Mouse (Mus musculus): ENCODE measurements around the gene Igf2r. TPM values are rescaled to one million over a fixed set of nuclear protein-coding genes. Genes with fewer than 3 reads are reported as not detected.
A peak's percentile ranks its signal among the peaks of the same experiment; 100 is the strongest.

Gene Igf2r
- polyA plus RNA-seq, 1 experiment from 2014 or later: 11.5 TPM

DNA sequence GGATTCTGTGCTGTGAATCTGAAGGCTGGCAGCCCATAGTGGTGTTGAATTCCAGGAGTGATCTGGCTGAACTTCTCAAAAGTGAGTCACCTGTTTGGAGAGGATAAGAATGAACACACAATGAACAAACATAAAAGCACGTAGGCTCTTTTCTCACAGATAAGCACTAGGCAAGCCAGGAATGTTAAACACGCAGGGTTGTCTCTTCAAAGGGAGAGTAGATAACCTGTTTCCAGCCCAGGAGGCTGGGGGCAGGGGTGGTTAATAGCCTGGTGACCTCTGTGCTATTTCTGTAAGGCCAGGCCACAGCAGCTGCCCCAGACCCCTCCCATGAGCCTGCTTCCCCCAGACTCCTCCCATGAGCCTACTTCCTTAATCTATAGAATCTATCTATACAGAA is 29.1 kb downstream of the Igf2r start:
- no peak overlapping the region for H3K27ac ChIP-seq (replicated peaks)
- no peak overlapping the region for H3K9ac ChIP-seq
- WGBS: 47% methylated on average over 2 of the region's 2 CpGs
- peaks cover 34% of the 10 kb centered on the region for H3K9me3 ChIP-seq
- ATAC-seq (ENCODE audit: low read depth): no peak
- H3K4me1 ChIP-seq (replicated peaks): peaks cover 5% of the 10 kb centered on the region; the same call in 1 of the 2 replicates
- no peak overlapping the region for H3K4me2 ChIP-seq
- H3K4me3 ChIP-seq: no peak overlapping the region
- peaks cover 84% of the 10 kb centered on the region for H3K36me3 ChIP-seq
- no peaks in the 10 kb centered on the region for H3K27me3 ChIP-seq

DNA sequence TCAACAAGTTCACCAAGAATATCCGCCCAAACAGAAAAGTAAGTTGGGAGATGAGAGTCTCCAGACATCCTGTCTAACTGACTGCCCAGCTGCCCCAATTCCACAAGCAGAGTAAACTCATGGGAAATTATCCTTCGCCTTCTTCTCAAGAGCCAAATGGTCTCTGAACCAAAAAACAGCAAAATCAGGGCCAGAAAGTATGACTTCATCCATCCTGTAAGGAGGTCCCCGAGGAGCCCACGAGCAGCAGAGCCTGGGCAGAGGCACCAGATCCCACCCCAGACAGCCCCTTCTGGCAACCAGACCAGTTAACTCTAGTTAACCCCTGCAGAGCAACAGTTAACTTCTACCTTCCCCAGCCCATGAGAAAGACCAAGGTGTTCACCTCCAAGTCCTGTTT is 29.9 kb downstream of the Igf2r start:
- Histone ChIP-seq H3K9me3 (peaks cover 34% of the 10 kb centered on the region), H3K4me2 (no peak overlapping the region), H3K27me3 (no peaks in the 10 kb centered on the region), H3K9ac (no peak overlapping the region), H3K4me1 (replicated peaks) (peaks cover 6% of the 10 kb centered on the region; the same call in 1 of the 2 replicates), H3K36me3 (peaks cover 77% of the 10 kb centered on the region), H3K27ac (replicated peaks) (no peak overlapping the region), H3K4me3 (no peak overlapping the region)
- WGBS: 82% methylated on average over 4 of the region's 4 CpGs
- ATAC-seq (ENCODE audit: low read depth): no peak

DNA sequence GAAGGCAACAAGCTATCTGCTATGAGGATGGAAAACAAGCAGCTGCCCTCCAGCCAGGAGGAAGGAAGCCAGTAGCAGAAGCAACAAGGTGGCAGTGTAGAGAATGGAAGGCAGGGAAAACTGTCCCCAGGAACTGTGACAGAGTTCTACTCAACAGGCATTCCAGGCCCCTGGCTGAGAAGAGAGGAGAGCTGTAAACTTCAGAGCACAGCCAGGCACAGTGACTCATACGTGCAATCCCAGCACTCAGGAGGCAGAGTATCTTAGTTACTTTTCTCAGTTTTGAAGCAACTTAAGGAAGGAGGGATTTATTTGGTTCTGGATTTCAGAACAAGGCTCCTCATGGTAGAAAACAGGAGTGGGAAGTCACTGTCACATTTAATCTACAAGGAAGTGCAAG is 31.5 kb downstream of the Igf2r start:
- no peak overlapping the region for H3K4me2 ChIP-seq
- H3K9me3 ChIP-seq: peaks cover 21% of the 10 kb centered on the region
- H3K4me3 ChIP-seq: no peak overlapping the region
- ATAC-seq (ENCODE audit: low read depth): no peak
- H3K36me3 ChIP-seq: peaks cover 74% of the 10 kb centered on the region
- H3K27ac ChIP-seq (replicated peaks): no peak overlapping the region
- peaks cover 8% of the 10 kb centered on the region; the same call in 1 of the 2 replicates for H3K4me1 ChIP-seq (replicated peaks)
- no peaks in the 10 kb centered on the region for H3K27me3 ChIP-seq
- H3K9ac ChIP-seq: no peak overlapping the region
- WGBS: 26% methylated on average over 1 of the region's 1 CpGs

DNA sequence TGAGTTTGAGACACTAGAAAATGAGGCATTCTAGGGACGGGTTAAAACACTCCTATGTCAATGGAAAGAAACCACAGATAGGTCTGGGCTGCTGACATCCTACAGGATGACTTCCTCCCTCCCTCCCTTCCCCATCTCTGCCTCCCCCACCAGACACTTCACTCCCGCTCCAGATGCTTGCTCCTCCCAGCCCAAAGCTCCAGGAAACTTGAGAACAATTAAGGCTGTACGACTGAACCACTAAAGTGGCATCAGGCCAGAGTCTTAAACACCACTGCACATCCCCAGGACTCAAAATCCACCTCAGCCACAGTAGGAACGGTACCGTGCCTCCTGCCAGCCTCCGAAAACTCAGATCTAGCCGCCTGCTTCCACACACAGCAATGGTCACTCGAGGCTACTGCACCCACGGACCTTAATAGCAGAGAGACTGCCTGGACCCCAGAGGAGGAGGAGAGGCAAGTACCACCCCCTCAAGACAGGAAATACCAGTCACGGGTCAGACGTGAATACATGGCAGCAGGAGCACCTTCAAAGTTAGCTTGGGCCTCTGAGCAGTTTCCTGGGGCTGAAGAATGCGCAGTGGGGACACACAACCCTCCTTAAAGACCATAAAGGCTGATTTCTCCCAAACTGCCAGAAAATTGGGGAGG is 35.1 kb downstream of the Igf2r start:
- H3K36me3 ChIP-seq: peaks cover 68% of the 10 kb centered on the region
- ATAC-seq (ENCODE audit: low read depth): no peak
- 50% methylated on average over 12 of the region's 12 CpGs for WGBS

DNA sequence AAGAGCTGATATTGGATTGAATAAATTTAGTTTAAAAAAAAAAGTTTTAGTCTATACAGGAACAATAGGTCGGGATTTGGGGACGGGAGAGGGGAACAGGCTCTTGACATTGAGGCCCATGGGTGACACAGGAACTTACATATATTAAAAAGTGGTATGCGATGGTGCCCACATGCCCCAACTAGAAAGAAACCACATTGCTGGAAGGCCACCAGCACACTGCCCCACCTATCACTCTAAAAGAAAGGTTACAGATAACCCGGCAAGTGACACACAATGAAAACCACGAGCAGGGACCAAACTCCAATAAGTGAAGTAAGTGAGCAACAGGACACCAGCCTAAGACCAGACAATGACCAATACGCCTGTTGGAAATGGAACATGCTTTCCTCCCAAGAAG is 36.3 kb downstream of the Igf2r start:
- no peak overlapping the region for H3K4me2 ChIP-seq
- H3K4me3 ChIP-seq: no peak overlapping the region
- ATAC-seq (ENCODE audit: low read depth): no peak
- no peaks in the 10 kb centered on the region for H3K9me3 ChIP-seq
- WGBS: 92% methylated on average over 6 of the region's 6 CpGs
- H3K27me3 ChIP-seq: no peaks in the 10 kb centered on the region
- H3K9ac ChIP-seq: no peak overlapping the region
- no peak overlapping the region for H3K27ac ChIP-seq (replicated peaks)
- peaks cover 61% of the 10 kb centered on the region for H3K36me3 ChIP-seq
- H3K4me1 ChIP-seq (replicated peaks): 0 out of 2 replicates have a peak, but pooled peaks cover 8% of the 10 kb centered on the region

More for the DNA sequence above, 35.1 kb downstream of the Igf2r start:
- Histone ChIP-seq H3K27me3 (no peaks in the 10 kb centered on the region), H3K27ac (replicated peaks) (no peak overlapping the region; the same call in 1 of the 2 replicates), H3K4me3 (no peak overlapping the region), H3K4me1 (replicated peaks) (0 out of 2 replicates have a peak, but pooled peaks cover 8% of the 10 kb centered on the region), H3K9me3 (no peaks in the 10 kb centered on the region), H3K4me2 (0 out of 2 replicates have a peak overlapping the region, but pooled peaks have one; percentile 5), H3K9ac (no peak overlapping the region)

DNA sequence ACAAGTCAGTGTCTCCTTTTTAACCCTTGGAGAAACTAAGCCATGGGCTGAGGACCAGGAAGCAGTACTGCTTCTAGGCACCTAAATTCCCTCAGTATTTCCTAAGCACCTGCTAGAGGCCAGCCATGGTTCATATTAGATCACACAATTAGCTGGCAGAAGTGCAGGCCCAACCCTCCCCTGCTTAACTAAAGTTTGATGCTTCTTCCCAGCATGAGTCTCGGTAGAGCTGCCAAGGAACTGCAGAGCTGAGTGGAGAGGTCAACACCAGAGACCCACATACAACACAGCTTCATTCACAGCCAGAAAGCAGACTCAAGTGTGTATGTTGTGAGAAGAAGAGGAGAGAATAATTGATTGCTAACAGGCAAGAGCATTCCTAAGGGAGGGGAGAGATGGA is 40.9 kb downstream of the Igf2r start:
- Histone ChIP-seq H3K4me1 (replicated peaks) (peaks cover 32% of the 10 kb centered on the region), H3K27ac (replicated peaks) (no peak overlapping the region), H3K36me3 (peaks cover 51% of the 10 kb centered on the region), H3K4me2 (no peak overlapping the region), H3K9me3 (no peaks in the 10 kb centered on the region), H3K9ac (no peak overlapping the region), H3K27me3 (no peaks in the 10 kb centered on the region), H3K4me3 (no peak overlapping the region)
- WGBS: 43% methylated on average over 1 of the region's 1 CpGs
- ATAC-seq (ENCODE audit: low read depth): no peak

DNA sequence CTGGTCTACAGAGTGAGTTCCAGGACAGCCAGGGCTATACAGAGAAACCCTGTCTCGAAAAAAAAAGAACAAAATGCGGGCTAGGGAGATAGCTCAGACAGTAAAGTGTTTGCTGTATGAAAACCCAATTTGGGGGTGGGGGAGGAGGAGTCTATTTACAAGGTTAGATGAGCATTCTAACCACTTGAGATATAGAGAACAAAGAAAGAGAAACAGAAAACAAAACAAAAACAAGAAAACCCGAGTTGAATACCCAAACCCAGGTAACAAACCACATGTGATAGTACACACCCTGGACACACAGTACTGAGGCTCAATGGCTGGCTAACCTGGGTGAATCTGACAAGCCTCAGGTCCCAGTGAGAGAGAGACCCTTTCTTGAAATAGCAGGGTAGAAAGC is 41.7 kb downstream of the Igf2r start:
- no peak overlapping the region for H3K4me2 ChIP-seq
- H3K27ac ChIP-seq (replicated peaks): no peak overlapping the region
- H3K27me3 ChIP-seq: no peaks in the 10 kb centered on the region
- no peak overlapping the region for H3K4me3 ChIP-seq
- H3K4me1 ChIP-seq (replicated peaks): peaks cover 38% of the 10 kb centered on the region
- H3K9ac ChIP-seq: no peak overlapping the region
- H3K9me3 ChIP-seq: no peaks in the 10 kb centered on the region
- H3K36me3 ChIP-seq: peaks cover 44% of the 10 kb centered on the region
- ATAC-seq (ENCODE audit: low read depth): no peak
- WGBS: 85% methylated on average over 3 of the region's 3 CpGs

DNA sequence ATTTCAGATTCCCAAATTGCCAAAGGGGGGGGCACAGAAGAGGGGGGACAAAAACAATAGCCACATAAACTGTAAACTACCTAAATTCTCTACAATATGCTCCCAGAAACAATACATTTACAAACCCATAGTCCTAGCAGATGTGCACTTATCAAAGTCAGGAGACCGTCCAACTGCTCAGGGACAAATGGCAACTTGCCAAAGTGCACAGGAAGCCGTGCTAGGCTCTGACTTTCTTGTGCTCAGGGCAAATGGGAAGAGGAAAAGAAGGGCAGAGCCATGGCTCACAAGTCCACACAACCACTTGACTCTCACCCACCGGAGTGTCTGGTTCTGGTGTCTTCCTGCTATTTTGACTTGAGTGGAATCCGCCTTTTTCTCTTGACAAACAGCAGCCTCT is 43.6 kb downstream of the Igf2r start:
- Histone ChIP-seq H3K4me3 (no peak overlapping the region), H3K27me3 (no peaks in the 10 kb centered on the region), H3K4me2 (no peak overlapping the region), H3K36me3 (peaks cover 45% of the 10 kb centered on the region), H3K9ac (no peak overlapping the region), H3K9me3 (no peaks in the 10 kb centered on the region), H3K4me1 (replicated peaks) (peaks cover 38% of the 10 kb centered on the region), H3K27ac (replicated peaks) (peak overlapping the region; percentile 83)
- ATAC-seq (ENCODE audit: low read depth): peak; percentile 66; the same call in 1 of the 2 replicates
- 32% methylated on average over 4 of the region's 4 CpGs for WGBS

DNA sequence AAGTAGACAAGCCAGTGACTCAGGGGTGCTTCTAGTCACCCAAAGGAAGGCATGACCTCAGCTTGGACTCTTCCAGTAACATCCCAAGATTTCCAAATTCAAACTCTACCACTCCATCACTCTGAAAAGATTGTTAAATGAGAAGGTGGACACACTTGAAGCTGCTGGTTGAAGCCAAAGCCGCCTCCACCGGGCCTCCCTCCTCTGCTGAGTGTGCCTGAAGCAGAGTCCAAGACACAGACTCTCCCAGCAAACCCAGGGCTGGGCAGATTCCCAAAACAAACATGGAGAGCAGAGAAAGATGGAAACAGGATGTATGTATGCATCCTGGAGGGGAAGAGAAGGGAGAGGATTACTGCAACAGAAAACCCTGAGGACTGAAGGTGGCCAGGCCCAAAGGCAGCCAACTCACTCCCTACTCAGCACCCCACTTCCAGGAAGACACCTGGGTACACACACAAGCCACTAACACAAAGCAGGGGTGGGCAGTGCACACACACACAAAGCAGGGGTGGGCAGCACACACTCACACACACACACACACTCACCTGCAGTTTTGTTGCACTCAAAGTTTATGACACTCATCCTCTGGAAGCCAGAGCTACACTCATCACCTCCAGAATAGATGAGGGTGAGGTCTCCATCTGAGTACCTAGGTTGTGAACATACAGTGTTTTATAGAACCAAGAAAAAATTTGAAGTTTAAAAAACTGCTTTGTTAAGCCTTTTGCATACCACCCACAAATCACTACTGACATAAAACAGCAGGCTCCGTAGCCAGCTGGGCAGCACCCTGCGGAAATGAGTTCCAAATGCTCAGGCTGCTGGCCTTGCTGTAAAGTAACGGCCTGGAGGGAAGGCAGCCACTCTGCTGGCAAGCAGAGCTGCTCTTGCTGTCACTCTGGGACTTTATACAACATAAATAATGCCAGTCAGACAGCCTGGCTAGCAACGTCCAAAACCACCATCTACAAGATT is 44.4 kb downstream of the Igf2r start:
- Histone ChIP-seq H3K4me3 (no peak overlapping the region), H3K4me2 (no peak overlapping the region), H3K27ac (replicated peaks) (peak overlapping the region; percentile 83), H3K27me3 (no peaks in the 10 kb centered on the region), H3K4me1 (replicated peaks) (peaks cover 38% of the 10 kb centered on the region), H3K9ac (no peak overlapping the region), H3K9me3 (no peaks in the 10 kb centered on the region), H3K36me3 (peaks cover 44% of the 10 kb centered on the region)
- 33% methylated on average over 6 of the region's 6 CpGs for WGBS
- peak; percentile 80 for ATAC-seq (ENCODE audit: low read depth)

DNA sequence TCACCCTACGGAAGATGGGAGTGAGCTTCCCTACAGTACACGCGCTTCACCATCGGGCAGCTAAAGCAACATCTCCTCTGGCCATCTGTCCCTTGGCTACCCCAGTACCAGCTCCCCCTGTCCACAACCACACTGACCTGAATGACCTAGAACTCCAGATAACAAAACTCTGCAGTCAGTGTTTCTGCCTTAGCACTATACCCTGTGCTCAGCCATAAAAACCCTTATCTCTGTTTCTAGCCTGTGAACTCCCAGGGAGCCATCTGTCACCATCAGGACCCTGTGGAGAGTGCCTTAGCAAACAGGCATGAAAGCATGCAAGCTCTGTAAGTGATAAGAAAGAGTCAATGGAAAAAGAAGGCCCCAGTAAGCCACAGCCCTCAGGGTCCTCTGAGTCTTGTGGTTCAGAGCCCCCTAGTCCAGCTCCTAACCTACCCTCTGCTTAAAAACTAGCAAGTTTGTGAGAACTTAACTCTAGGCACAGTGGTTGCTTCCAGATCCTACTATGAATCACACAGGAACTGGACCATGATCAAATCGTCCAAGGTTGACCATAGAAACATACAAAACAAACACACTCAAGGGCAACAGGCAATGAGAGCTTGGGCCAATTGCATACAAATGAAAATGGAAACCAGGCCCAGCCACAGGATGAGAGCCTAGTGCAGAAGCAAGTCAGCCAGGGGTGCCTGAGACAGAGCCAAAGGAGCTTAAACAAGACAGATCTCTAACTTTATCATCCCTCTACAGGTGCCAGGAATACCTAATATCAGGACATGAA is 45.3 kb downstream of the Igf2r start:
- peaks cover 51% of the 10 kb centered on the region for H3K36me3 ChIP-seq
- H3K4me2 ChIP-seq: no peak overlapping the region
- no peak for ATAC-seq (ENCODE audit: low read depth)
- peaks cover 38% of the 10 kb centered on the region for H3K4me1 ChIP-seq (replicated peaks)
- no peak overlapping the region; the same call in 1 of the 2 replicates for H3K9ac ChIP-seq
- no peaks in the 10 kb centered on the region for H3K27me3 ChIP-seq
- H3K4me3 ChIP-seq: no peak overlapping the region
- H3K27ac ChIP-seq (replicated peaks): peak overlapping the region; percentile 83
- 75% methylated on average over 5 of the region's 5 CpGs for WGBS
- H3K9me3 ChIP-seq: no peaks in the 10 kb centered on the region

DNA sequence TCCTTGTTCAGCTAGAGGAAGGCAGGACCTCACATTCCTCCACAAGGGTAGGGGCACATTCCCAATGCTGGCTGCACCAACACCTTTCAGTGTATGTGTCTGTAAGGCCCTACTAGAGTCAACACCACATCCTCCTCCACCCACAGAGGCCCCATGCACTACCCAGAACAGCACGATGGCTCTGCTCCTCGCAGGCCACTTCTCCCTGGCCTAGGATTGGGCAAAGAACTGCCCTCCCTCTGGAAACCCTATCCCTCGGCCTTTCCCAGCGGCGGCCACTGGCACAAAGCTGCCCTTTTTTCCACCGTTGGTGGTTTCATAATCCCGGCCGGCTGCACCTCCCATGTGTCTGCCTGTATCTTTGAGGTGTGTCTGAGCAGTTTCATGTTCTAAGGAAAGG is 46.8 kb downstream of the Igf2r start:
- WGBS: 74% methylated on average over 8 of the region's 8 CpGs
- H3K4me2 ChIP-seq: no peak overlapping the region
- no peak overlapping the region for H3K9ac ChIP-seq
- peaks cover 55% of the 10 kb centered on the region for H3K36me3 ChIP-seq
- no peaks in the 10 kb centered on the region for H3K27me3 ChIP-seq
- no peak overlapping the region for H3K27ac ChIP-seq (replicated peaks)
- H3K4me3 ChIP-seq: no peak overlapping the region
- ATAC-seq (ENCODE audit: low read depth): no peak
- peaks cover 38% of the 10 kb centered on the region for H3K4me1 ChIP-seq (replicated peaks)
- H3K9me3 ChIP-seq: no peaks in the 10 kb centered on the region
